Mouse (Mus musculus): Measurements from ENCODE around the gene Dglucy. TPM values are rescaled to one million over a fixed set of nuclear protein-coding genes. Genes with fewer than 3 reads are reported as not detected.

Gene Dglucy
- polyA plus RNA-seq, 1 experiment: 0.48 TPM

DNA sequence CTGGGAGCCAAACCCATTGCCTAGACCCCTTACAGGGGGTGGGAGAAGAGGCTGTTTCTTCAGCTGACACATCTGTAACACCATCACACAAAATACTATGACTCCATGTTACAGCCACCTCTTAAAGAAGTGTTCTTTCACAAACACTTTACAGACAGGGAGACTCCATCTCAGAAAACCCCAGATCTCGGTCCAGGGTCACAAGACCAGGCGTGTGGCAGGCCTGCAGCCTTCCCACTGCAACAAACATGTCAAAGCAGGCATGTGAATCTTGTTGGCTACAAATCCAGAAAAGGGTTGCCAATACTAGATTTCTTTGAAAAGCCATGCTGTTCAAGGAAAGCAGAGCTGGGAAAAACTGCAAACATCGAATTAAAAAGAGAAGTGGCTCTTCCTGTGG, 162.5 kb downstream of the Dglucy start:
- no peak for TF ChIP-seq CTCF (IDR thresholded peaks at IDR 0.05; ENCODE audit: low read depth, low read length)
- TF ChIP-seq POLR2A (IDR thresholded peaks at IDR 0.05; ENCODE audit: insufficient read depth, low read length): no peak
- TF ChIP-seq EP300 (IDR thresholded peaks at IDR 0.05; ENCODE audit: insufficient read depth, low read depth, low read length): no peak
- no peaks in the 10 kb centered on the region for H3K9me3 ChIP-seq (replicated peaks; ENCODE audit: control insufficient read depth, insufficient read depth, low read length, poor library complexity, severe bottlenecking)
- no peak overlapping the region for H3K9ac ChIP-seq (ENCODE audit: low read depth, poor library complexity, severe bottlenecking)
- no peak overlapping the region for H3K4me3 ChIP-seq (ENCODE audit: low read depth, low read length)
- H3K27ac ChIP-seq (ENCODE audit: insufficient read depth, low read length): no peak overlapping the region
- H3K27me3 ChIP-seq (ENCODE audit: control insufficient read depth, insufficient read depth, low read length, poor library complexity, severe bottlenecking): no peaks in the 10 kb centered on the region
- H3K4me1 ChIP-seq (ENCODE audit: control insufficient read depth, insufficient read depth, low read length): no peaks in the 10 kb centered on the region
- H3K36me3 ChIP-seq (ENCODE audit: control insufficient read depth, insufficient read depth, low read length, poor library complexity, severe bottlenecking): peaks cover 20% of the 10 kb centered on the region

DNA sequence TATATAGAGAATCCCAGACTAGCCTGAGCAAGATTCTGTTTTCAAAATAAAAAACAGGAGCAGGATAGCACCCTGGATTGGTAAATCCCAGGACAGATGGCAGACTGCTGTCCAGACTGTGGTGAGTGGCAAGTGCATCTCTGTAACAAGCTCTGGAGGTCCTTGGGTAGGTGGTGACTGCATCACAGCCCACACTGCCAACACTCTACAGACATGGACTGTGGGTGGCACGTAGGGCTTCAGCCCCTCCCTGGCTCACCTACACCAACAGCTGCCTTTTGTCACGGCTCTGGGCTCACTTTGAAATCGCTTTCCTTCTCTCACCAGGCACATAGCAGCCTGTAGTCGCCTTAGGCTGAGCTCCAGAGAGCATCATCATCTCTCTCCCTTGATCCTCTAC, 164.3 kb downstream of the Dglucy start:
- TF ChIP-seq EP300 (IDR thresholded peaks at IDR 0.05; ENCODE audit: insufficient read depth, low read depth, low read length) (no peak), POLR2A (IDR thresholded peaks at IDR 0.05; ENCODE audit: insufficient read depth, low read length) (no peak), CTCF (IDR thresholded peaks at IDR 0.05; ENCODE audit: low read depth, low read length) (no peak)
- H3K4me1 ChIP-seq (ENCODE audit: control insufficient read depth, insufficient read depth, low read length): no peaks in the 10 kb centered on the region
- H3K9me3 ChIP-seq (replicated peaks; ENCODE audit: control insufficient read depth, insufficient read depth, low read length, poor library complexity, severe bottlenecking): no peaks in the 10 kb centered on the region
- H3K4me3 ChIP-seq (ENCODE audit: low read depth, low read length): no peak overlapping the region
- H3K36me3 ChIP-seq (ENCODE audit: control insufficient read depth, insufficient read depth, low read length, poor library complexity, severe bottlenecking): peaks cover 25% of the 10 kb centered on the region
- no peak overlapping the region for H3K27ac ChIP-seq (ENCODE audit: insufficient read depth, low read length)
- no peaks in the 10 kb centered on the region for H3K27me3 ChIP-seq (ENCODE audit: control insufficient read depth, insufficient read depth, low read length, poor library complexity, severe bottlenecking)
- H3K9ac ChIP-seq (ENCODE audit: low read depth, poor library complexity, severe bottlenecking): no peak overlapping the region

DNA sequence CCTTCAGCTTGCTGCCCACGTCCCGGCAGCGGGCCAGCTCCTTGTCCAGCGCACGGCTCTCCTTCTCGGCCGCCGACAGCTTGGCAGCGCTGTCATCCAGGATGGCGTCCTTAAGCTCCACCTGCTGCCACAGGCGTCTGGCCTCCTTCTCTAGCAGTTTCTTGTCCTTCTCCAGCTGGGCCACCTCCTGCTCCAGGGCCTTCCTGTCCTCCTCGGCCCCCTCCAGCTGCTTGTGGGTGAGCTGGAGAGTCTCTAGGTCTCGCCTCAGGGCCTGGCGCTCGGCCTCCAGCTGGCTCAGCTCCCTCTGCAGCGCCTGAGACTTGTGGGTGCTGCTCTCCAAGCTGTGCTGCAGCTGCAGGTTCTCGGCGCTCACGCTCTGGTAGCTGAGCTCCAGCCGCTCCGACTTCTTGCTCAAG, 166.1 kb downstream of the Dglucy start:
- Histone ChIP-seq H3K4me1 (ENCODE audit: control insufficient read depth, insufficient read depth, low read length) (no peaks in the 10 kb centered on the region), H3K9ac (ENCODE audit: low read depth, poor library complexity, severe bottlenecking) (no peak overlapping the region), H3K27ac (ENCODE audit: insufficient read depth, low read length) (no peak overlapping the region), H3K27me3 (ENCODE audit: control insufficient read depth, insufficient read depth, low read length, poor library complexity, severe bottlenecking) (no peaks in the 10 kb centered on the region), H3K4me3 (ENCODE audit: low read depth, low read length) (no peak overlapping the region), H3K9me3 (replicated peaks; ENCODE audit: control insufficient read depth, insufficient read depth, low read length, poor library complexity, severe bottlenecking) (no peaks in the 10 kb centered on the region), H3K36me3 (ENCODE audit: control insufficient read depth, insufficient read depth, low read length, poor library complexity, severe bottlenecking) (peaks cover 25% of the 10 kb centered on the region)
- TF ChIP-seq POLR2A (IDR thresholded peaks at IDR 0.05; ENCODE audit: insufficient read depth, low read length) (no peak), EP300 (IDR thresholded peaks at IDR 0.05; ENCODE audit: insufficient read depth, low read depth, low read length) (no peak), CTCF (IDR thresholded peaks at IDR 0.05; ENCODE audit: low read depth, low read length) (no peak)

DNA sequence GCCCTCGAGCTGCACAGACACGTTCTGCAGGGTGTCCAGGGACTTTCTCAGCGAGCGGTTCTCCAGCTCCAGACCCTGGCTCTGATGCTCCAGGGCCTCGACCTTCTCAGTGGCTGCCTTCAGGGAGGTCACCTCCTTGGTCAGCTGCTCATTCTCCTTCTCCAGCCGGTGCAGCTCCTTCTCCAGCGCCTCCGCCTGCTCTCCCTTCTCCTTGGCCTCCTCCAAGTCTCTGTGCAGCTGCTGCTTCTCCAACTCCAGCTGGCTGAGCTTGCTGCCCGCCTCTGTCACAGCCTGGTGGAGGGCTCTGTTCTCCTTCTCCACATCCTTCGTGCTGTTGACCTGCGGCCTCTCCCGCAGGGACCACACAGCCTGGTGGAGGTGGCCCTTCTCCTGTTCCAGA, 166.6 kb downstream of the Dglucy start:
- TF ChIP-seq EP300 (IDR thresholded peaks at IDR 0.05; ENCODE audit: insufficient read depth, low read depth, low read length) (no peak), POLR2A (IDR thresholded peaks at IDR 0.05; ENCODE audit: insufficient read depth, low read length) (no peak), CTCF (IDR thresholded peaks at IDR 0.05; ENCODE audit: low read depth, low read length) (no peak)
- no peak overlapping the region for H3K4me3 ChIP-seq (ENCODE audit: low read depth, low read length)
- H3K9me3 ChIP-seq (replicated peaks; ENCODE audit: control insufficient read depth, insufficient read depth, low read length, poor library complexity, severe bottlenecking): no peaks in the 10 kb centered on the region
- H3K36me3 ChIP-seq (ENCODE audit: control insufficient read depth, insufficient read depth, low read length, poor library complexity, severe bottlenecking): peaks cover 19% of the 10 kb centered on the region
- H3K27ac ChIP-seq (ENCODE audit: insufficient read depth, low read length): no peak overlapping the region
- H3K4me1 ChIP-seq (ENCODE audit: control insufficient read depth, insufficient read depth, low read length): no peaks in the 10 kb centered on the region
- no peak overlapping the region for H3K9ac ChIP-seq (ENCODE audit: low read depth, poor library complexity, severe bottlenecking)
- no peaks in the 10 kb centered on the region for H3K27me3 ChIP-seq (ENCODE audit: control insufficient read depth, insufficient read depth, low read length, poor library complexity, severe bottlenecking)

DNA sequence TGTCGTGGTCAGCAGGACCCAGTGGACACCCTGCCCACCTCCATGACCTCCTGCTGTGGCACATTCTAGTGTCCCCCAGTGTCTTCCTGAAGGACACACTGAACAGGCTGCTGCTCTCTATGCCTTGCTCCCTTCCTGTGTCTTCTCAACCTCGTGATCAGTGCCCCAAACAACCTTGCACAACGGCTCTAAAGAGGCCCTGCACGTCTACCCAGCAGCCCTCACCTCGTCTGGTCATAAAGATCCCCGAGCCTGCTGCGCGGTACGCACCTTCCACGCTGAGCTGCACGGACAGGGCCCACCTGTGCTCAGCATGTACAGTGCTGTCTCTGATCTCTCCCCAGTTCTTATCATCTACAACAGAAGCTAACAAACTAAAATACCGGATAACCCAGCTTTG, 167.1 kb downstream of the Dglucy start:
- H3K4me1 ChIP-seq (ENCODE audit: control insufficient read depth, insufficient read depth, low read length): no peaks in the 10 kb centered on the region
- TF ChIP-seq POLR2A (IDR thresholded peaks at IDR 0.05; ENCODE audit: insufficient read depth, low read length) (no peak), EP300 (IDR thresholded peaks at IDR 0.05; ENCODE audit: insufficient read depth, low read depth, low read length) (no peak), CTCF (IDR thresholded peaks at IDR 0.05; ENCODE audit: low read depth, low read length) (no peak)
- H3K9me3 ChIP-seq (replicated peaks; ENCODE audit: control insufficient read depth, insufficient read depth, low read length, poor library complexity, severe bottlenecking): no peaks in the 10 kb centered on the region
- no peak overlapping the region for H3K9ac ChIP-seq (ENCODE audit: low read depth, poor library complexity, severe bottlenecking)
- no peak overlapping the region for H3K4me3 ChIP-seq (ENCODE audit: low read depth, low read length)
- peaks cover 15% of the 10 kb centered on the region for H3K36me3 ChIP-seq (ENCODE audit: control insufficient read depth, insufficient read depth, low read length, poor library complexity, severe bottlenecking)
- H3K27me3 ChIP-seq (ENCODE audit: control insufficient read depth, insufficient read depth, low read length, poor library complexity, severe bottlenecking): no peaks in the 10 kb centered on the region
- no peak overlapping the region for H3K27ac ChIP-seq (ENCODE audit: insufficient read depth, low read length)

Other genes starting within 250 kb of the Dglucy start
- 12.3 and 13.2 TPM in 2 replicates for gene Rps6ka5, start 52.1 kb upstream of the Dglucy start, polyA plus RNA-seq (2011; ENCODE audit: insufficient read depth, insufficient read length, low read depth, missing spikeins)
- gene Gpr68, start 129.1 kb downstream of the Dglucy start, polyA plus RNA-seq (2011; ENCODE audit: insufficient read depth, insufficient read length, low read depth, missing spikeins): 0.43 and 0.62 TPM in 2 replicates
- gene Ccdc88c, start 250.0 kb downstream of the Dglucy start, polyA plus RNA-seq (2011; ENCODE audit: insufficient read depth, insufficient read length, low read depth, missing spikeins): 69.0 and 73.5 TPM in 2 replicates

All from ES-Bruce4 (cell line).